Mouse (Mus musculus) 416B (cell line): ENCODE results near the gene Frat1.
A peak's percentile ranks its signal among the peaks of the same experiment; 100 is the strongest.

Source experiments
- DNase-seq: peaks from one replicate; pipeline ENCODE4 v3.0.0; 2011; ENCODE audit warnings: low read depth

Gene Frat1

DNA sequence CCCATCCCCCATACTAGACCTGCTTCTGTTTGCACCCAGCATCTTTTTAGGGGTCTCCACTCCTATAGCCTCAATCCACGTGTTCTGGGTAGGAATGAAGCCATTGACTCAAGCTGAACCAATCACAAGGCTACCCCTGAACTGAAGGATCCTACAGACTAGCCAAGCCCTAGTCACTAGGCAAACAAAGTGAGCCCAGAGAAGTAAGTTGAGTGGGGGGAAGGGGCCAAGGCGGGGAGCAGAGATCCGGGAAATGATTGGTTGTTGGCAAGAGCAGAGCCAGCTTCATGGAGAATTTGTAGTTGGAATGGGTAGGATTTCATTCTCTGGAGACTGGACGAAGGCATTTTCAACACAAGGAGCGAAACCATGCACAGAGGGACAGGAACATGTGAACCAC is 12.9 kb upstream of the Frat1 start:
- no peak for DNase-seq

- DNase-seq = no peak
These were observed 12.4 kb upstream of the Frat1 start for GRCm38 (mm10) chr19:41817325-41817724.

DNA sequence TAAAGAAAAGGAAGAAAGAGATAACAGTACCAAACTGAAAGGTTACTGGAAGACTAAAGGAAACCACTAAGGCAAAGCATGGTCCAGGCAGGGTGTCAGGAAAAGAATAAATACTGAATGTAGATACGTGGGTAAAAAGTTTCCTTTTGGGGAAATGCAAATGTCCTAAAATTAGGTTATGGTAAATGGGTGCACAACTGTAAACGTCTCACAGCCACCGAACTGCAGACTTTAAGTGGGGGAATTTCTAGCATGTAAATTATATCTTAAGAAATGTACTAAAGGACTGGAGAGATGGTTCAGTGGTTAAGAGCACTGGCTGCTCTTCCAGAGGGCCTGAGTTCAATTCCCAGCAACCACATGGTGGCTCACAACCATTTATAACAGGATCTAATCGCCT is 11.0 kb upstream of the Frat1 start:
- no peak for DNase-seq

GRCm38 (mm10) chr19:41821436-41821835 is 8.3 kb upstream of the Frat1 start:
- no peak for DNase-seq

GRCm38 (mm10) chr19:41822589-41822988 is 7.2 kb upstream of the Frat1 start:
- DNase-seq = no peak

DNA sequence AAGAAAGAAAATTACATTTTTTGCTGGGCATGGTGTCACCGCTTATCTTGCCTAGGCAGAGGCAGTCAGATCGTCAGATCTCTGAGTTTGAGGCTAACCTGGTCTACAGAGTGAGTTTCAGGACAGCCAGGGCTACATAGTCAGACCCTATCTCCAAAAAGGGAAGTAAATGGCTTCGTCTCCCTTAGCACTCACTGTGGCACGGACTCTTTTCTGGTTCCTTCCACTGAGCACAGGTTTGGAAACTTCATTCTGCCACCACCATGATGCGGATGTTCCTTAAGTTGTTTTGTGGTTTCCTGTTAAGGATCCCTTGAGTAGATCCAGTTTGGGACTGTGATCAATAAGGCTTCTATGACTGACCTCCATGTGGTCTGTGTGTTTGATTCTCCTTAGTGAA is 4.8 kb upstream of the Frat1 start:
- peak; percentile 38 for DNase-seq

DNA sequence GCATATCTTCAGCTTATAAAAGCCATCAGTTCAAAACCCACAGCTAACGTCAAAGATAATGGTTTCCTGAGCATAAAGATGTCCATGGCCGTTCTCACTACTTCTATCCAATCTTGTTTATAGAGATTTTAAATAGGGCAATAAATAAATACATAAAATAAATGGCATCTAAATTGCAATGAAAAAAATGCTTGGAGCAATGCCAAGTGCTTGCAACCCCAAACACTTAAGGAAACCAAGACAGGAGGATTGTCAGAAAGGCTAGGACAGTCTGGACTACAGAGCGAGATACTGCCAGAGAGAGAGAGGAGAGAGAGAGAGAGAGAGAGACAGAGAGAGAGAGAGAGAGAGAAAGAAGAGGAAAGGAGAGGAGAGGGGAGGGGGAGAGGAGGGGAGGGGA is 3.2 kb upstream of the Frat1 start:
- DNase-seq = no peak

DNA sequence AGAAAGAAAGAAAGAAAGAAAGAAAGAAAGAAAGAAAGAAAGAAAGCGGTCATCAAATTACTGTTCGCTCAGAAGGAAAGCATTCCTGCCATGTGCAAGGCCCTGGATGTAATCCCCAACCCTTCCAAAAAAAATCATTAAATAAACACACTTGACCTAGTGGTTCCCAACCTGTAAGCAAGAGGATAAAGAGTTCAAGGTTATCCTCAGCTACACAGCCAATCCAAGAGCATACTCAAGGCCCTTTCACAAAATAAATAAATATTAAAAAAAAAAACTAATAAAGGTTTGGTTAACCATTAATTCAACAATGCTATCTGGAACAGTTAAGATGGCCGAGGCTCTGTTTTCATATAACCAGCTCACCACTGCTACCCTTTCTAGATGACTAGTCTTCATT is 829 bp upstream of the Frat1 start:
- no peak for DNase-seq

DNA sequence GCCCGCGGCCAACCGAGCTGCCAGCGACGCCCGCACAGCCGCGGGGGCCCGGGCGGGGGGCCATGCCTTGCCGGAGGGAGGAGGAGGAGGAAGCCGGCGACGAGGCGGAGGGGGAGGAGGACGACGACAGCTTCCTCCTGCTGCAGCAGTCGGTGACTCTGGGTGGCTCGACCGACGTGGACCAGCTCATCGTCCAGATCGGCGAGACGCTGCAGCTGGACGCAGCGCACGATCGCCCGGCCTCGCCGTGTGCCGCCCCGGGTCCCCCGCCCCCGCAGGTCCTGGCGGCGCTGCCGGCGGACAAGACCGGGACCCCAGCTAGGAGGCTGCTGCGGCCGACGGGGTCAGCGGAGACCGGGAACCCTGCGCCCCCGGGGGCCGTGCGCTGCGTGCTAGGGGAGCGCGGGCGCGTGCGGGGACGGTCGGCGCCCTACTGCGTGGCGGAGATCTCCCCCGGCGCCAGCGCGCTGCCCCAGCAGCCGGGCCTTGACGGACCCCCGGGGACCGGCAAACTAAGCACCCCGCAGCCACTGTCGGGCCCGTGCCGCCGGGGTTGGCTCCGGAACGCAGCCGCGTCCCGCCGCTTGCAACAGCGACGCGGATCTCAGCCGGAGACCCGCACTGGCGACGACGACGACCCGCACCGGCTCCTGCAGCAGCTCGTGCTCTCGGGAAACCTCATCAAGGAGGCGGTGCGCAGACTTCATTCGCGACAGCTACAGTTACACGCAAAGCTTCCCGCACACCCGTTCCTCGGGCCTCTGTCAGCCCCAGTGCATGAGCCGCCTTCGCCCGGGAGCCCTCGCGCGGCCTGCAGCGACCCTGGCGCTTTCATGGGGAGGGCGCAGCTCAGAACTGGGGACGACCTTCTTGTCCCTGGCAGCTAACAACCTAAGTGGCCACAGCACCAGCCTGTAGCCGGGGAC is 599 bp downstream of the Frat1 start:
- DNase-seq = peak; percentile 61

DNA sequence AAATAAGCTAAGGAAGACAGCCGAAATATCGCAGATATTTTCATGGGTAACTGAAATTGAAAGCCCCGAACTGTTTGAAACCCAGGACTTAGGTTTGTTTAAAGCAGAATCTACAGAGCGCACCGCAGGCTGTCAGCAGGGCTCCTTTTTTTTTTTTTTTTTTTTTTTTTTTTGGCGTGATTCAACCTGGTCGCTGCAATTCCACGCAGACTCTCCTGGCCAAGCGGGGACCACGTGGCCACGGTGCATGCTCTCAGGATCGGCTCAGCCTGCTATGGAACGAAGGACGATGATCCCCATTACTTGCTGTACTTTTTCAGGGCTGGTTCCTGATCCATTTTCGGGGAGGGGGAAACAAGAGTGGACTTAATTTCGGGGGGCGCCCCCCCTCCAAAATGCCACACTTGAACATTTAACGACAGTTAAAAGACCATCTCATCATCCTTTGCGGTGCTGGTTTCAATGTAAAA is 1.4 kb downstream of the Frat1 start:
- no peak for DNase-seq

- no peak for DNase-seq
These were observed 2.1 kb downstream of the Frat1 start for GRCm38 (mm10) chr19:41831718-41832391.

- no peak for DNase-seq
These were observed 2.9 kb downstream of the Frat1 start for GRCm38 (mm10) chr19:41832501-41833201.

DNA sequence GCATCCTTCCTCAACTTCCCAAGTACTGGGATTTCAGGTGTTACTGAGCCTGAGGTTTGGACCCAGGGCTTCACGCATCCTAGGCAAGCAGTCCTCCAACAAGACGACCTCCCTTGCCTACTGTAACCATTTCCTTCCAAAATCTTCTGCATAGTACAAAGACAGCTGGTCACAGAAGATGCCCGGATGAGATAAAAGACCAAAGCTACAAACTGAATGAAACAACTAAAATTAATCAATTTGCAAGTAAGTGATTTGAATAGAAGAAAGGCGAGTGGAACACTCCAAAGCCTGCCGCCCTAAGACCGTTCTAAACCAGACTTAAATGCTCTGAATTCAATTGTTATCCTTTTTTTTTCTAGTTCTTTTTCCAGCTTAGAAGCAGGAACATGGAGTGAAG is 5.6 kb downstream of the Frat1 start:
- DNase-seq = no peak

GRCm38 (mm10) chr19:41835816-41836215 is 6.0 kb downstream of the Frat1 start:
- DNase-seq = peak; percentile 20

DNA sequence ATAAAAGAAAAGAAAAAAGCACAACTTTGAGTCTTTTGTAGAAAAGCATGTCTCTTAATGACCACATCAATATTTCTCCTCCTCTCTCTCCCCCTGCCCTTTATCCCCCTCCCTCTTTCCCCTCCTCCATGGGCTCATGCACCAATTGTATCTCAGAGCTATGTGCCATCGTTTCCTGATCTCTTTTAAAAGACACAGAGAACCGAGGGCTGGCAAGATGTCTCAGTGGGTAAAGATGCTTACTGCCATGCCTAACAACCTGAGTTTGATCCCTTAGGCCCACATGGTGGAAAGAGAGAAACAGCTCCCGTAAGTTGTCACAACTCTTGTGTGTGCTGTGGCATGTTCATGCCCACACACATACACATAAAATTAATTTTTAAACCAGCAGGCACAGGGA is 6.9 kb downstream of the Frat1 start:
- DNase-seq = no peak

DNA sequence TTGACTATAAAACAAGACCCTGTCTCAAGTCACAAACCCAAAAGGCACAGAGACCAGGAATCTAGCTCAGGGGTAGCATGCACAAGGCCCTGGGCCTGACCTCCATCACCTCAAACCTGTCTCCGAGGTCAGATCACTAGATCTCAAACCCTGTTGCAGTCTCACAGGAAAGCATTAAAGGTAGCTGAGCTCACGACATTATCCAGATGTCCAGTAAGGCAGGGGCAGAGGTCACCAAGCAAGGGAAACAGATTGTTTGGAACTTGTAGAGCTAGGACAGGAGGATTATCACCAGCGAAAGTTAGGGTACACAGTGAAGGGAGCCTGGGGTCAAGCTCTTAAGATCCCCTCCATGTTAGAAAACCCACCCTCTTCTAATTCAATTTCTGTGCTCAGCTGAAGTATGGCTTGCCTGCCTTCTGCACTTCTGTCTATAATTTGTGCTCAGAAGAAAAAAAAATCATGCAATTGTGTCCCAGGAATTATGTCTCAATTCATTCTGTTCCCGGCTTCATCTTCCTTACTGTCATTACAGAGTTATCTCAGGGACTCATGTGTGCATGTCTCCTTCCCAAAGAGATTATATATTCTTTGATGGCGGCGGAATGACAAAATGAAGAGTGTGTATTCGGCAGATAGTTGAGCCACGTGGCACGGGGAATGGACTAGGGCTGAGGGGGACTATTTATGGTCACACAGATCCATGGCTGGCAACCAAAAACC is 7.6 kb downstream of the Frat1 start:
- no peak for DNase-seq

DNA sequence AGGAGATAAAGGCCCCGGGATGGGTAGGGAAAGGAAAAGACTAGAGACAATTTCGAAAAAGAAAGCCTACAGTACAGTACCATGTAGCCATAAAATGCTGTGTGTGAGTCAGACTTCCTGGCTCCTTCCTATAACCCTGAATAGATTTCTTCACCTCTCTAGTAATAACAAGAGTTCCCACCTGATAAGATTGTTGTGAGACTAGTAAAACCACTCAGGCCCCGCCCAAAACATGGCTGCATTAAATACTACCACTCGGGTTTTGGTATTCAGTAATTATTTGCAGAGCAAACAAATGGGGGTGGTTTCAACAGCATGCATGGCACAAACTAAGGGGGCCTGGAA is 8.1 kb downstream of the Frat1 start:
- peak; percentile 79 for DNase-seq

DNA sequence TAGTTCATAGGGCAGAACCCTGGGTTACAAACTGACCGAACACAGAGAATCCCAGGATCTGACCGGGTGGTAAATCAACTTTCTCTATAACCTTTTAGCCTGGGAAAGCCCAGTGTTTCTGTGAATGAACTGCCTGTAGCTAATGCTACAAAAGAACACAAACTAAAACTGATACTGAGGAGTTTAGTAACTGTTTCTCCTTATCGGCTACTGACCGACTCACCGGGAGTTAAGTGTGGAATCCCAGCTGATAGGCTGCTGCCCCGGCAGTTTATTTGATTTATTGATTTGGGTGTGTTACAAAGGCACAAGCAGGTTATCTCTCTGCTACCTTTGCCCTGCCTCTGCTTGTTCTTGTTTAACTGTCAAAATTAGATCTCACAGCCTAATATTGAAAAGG is 9.0 kb downstream of the Frat1 start:
- DNase-seq = no peak

DNA sequence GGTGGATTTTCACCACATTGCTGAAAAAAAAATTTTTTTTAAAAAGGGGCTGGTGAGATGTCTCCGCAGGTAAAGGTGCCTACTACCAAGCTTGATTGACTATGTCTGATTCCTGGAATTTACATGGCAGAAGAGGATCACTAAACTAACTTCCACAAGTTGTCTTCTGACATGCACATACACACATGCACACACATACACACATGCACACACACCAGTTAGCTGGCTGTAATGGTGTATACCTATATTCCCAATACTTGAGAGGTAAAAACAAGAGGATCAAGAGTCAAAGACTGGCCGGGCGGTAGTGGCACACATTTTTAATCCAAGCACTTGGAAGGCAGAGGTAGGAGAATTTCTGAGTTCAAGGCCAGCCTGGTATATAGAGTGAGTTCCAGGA is 9.9 kb downstream of the Frat1 start:
- DNase-seq = no peak

GRCm38 (mm10) chr19:41841105-41841750 is 11.5 kb downstream of the Frat1 start:
- DNase-seq = no peak

DNA sequence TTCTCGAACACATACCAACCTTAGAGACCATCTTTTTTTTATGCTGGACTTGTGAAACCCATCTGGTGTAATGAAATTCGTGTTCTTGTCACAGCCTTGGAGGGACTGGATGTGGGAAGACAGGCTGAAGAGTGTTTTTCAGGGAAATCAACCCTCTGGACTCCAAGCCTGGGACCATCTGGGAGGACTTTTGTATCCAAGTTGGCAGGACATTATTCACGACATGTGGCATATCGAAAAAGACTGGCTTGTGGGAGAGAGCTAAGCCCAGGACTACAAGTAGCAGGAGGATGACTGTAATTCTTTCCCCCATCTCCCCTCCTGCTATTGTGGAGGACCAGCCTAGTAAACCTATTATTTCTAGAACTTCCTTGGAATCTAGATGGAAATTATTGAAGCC is 12.4 kb downstream of the Frat1 start:
- no peak for DNase-seq

DNA sequence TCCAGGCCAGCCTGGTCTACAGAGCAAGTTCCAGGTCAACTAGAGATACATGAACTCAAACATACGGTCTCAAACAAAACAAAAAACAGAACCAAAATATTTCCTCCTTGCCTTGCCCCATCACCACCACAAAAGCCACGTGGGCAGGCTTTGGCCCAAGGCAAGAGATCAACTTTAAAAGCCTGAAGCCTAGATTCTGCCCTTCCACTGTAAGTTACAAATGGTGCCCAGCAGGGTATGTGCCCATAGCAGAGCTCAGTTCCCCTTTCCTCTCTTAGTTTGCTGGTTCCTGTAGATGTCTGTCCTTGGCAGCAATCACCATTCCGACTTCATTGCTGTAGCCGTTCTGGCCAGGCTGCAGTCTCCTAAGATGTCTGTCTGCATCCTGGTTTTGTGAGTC is 12.9 kb downstream of the Frat1 start:
- peak; percentile 54 for DNase-seq
